Mouse (Mus musculus) heart, adult 9 months (tissue): ENCODE results near the gene Cd247.
"Not testable (repeated sequence)": the region's sequence is repeated elsewhere in the genome, so short reads cannot be mapped to it uniquely, and the experiment has no call there.

Experiments
- DNase-seq, 2 experiments: peaks; one replicate each; pipeline ENCODE4 v3.0.0; 2022; ENCODE audit warnings: low spot score in 2 of 2

The Cd247 gene

GRCm38 (mm10) chr1:165788511-165788910 lies at the start of gene Cd247:
Gene Cd247, plus strand, starts transcription at chr1:165788681.
- DNase-seq, result no peak

- no peak for DNase-seq
Measured at GRCm38 (mm10) chr1:165738985-165739384, 49.5 kb upstream of the Cd247 start.

- no peak for DNase-seq
Measured at GRCm38 (mm10) chr1:165741989-165742388, 46.5 kb upstream of the Cd247 start.

GRCm38 (mm10) chr1:165748053-165748452 lies 40.4 kb upstream of the Cd247 start:
- no peak for DNase-seq

GRCm38 (mm10) chr1:165751142-165751541 lies 37.3 kb upstream of the Cd247 start:
- no peak for DNase-seq

GRCm38 (mm10) chr1:165751838-165752237 lies 36.6 kb upstream of the Cd247 start:
- no peak for DNase-seq

GRCm38 (mm10) chr1:165754205-165754604 lies 34.3 kb upstream of the Cd247 start:
- no peak for DNase-seq

GRCm38 (mm10) chr1:165755194-165755593 lies 33.3 kb upstream of the Cd247 start:
- no peak for DNase-seq

GRCm38 (mm10) chr1:165761522-165762305 lies 26.8 kb upstream of the Cd247 start:
- DNase-seq, result no peak

- DNase-seq, result not testable (repeated sequence)
Measured at GRCm38 (mm10) chr1:165762498-165762897, 26.0 kb upstream of the Cd247 start.

GRCm38 (mm10) chr1:165762914-165763634 lies 25.4 kb upstream of the Cd247 start:
- no peak for DNase-seq

GRCm38 (mm10) chr1:165763635-165764372 lies 24.7 kb upstream of the Cd247 start, which contains the start of gene Creg1:
Gene Creg1, plus strand, starts transcription at chr1:165763746.
- DNase-seq, result peak; percentile 95

GRCm38 (mm10) chr1:165764571-165764970 lies 23.9 kb upstream of the Cd247 start:
- DNase-seq, result no peak

GRCm38 (mm10) chr1:165765041-165765440 lies 23.4 kb upstream of the Cd247 start:
- no peak for DNase-seq

GRCm38 (mm10) chr1:165765651-165766294 lies 22.7 kb upstream of the Cd247 start:
- no peak for DNase-seq

- DNase-seq, result no peak
Measured at GRCm38 (mm10) chr1:165766295-165766890, 22.1 kb upstream of the Cd247 start.

- no peak for DNase-seq
Measured at GRCm38 (mm10) chr1:165768894-165769512, 19.5 kb upstream of the Cd247 start.

GRCm38 (mm10) chr1:165770181-165770759 lies 18.2 kb upstream of the Cd247 start:
- DNase-seq, result no peak

GRCm38 (mm10) chr1:165771491-165771897 lies 17.0 kb upstream of the Cd247 start:
- peak; percentile 66 to 82 for DNase-seq

GRCm38 (mm10) chr1:165771998-165772397 lies 16.5 kb upstream of the Cd247 start:
- no peak for DNase-seq
